Mouse (Mus musculus) olfactory bulb, adult 2 months (tissue): ENCODE results near the gene Vim.

Source experiments
- CTCF ChIP-seq: fragments of 200-500 bp; IDR thresholded peaks from 2 replicates; pipeline ENCODE4 v1.5.1; 2012; ENCODE audit warnings: low read depth, mild to moderate bottlenecking, low read length, moderate library complexity; ENCODE audit not compliant: insufficient read depth
- POLR2A ChIP-seq: fragments of 200-500 bp; IDR thresholded peaks from 2 replicates; pipeline ENCODE4 v1.6.1; 2012; ENCODE audit warnings: mild to moderate bottlenecking, low read depth, low read length, moderate library complexity; ENCODE audit not compliant: insufficient read depth

GRCm38 (mm10) chr2:13544193-13544824, 29.4 kb upstream of the Vim start, which contains the start of gene Trdmt1:
- TF ChIP-seq POLR2A (peak; percentile 79), CTCF (no peak)
